Mouse (Mus musculus): ENCODE data around the gene Ttc5.

DNA sequence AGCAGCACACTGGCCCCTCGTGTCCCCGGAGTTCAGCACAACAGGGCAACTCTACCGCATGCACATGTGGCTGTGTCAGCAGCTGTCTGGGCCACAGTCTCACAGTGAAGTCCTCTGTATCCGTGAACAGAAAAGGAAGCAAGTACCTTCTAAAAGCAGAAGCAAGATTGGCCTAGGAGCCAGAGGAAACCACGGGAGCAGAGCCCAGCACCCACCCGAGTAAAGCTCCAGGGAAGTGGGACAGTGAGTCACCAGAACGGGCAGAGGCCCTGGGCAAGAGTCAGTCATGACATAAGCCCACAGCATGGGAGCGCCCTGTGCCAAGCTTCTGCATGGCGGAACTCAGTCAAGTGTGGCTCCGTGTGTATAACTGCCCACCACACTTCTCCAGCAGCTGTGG is 48.6 kb upstream of the Ttc5 start:
- no peak; the same call in 1 of the 2 replicates for TF ChIP-seq CTCF (IDR thresholded peaks at IDR 0.05)
- no peak for TF ChIP-seq EP300 (IDR thresholded peaks at IDR 0.05)

All from lung, postnatal 0 days (tissue).